9 mouse cellular contexts compared by ENCODE assay signal in genomic region chr10:41004044-41004689, GRCm38 (mm10).
DNase-seq lines count a peak whose midpoint lies in the region; ATAC-seq and TF ChIP-seq lines count a peak whose summit lies in the region.
"Had no signal": no experiment of that assay in that cellular context is flagged by ENCODE, and none has a peak within 500 bp of the region (broad histone marks: within the 10 kb centered on the region; RNA-seq: fewer than 3 reads in every experiment).

No protein-coding gene starts in this region.

- peak; percentile 70 to 98 (median 76) for TF ChIP-seq CTCF in MEL (IDR thresholded peaks at IDR 0.05 in 2 of 3, conservative IDR thresholded peaks at IDR 0.05 in 1 of 3; ENCODE audit: control insufficient read depth in 1 of 3, insufficient read depth in 1 of 3, low read depth in 2 of 3, low read length in 3 of 3, poor library complexity in 1 of 3, severe bottlenecking in 1 of 3)
- peak; percentile 94 for TF ChIP-seq CTCF in layer of hippocampus, adult 2 months (conservative IDR thresholded peaks at IDR 0.05)

- no peaks in the 10 kb centered on the region; a peak in 1 of 4 replicates for H3K27me3 ChIP-seq in MEL (ENCODE audit: control insufficient read depth in 1 of 2, insufficient read depth in 2 of 2, low read length in 2 of 2)
- H3K27me3 ChIP-seq in forebrain, embryonic 15.5 days = no peaks in the 10 kb centered on the region
- H3K27me3 ChIP-seq in hindbrain, embryonic 10.5 days (ENCODE audit: insufficient read depth, poor library complexity, severe bottlenecking) = no peaks in the 10 kb centered on the region
- H3K27me3 ChIP-seq: limb, embryonic 15.5 days had no signal

- no peak overlapping the region for H3K9ac ChIP-seq in MEL (ENCODE audit: control insufficient read depth, low read depth, low read length, poor library complexity, severe bottlenecking)
- no peak overlapping the region for H3K9ac ChIP-seq in forebrain, embryonic 15.5 days (replicated peaks)
- H3K9ac ChIP-seq: limb, embryonic 15.5 days had no signal

- 30% methylated on average over 7 of the region's 7 CpGs for WGBS in forebrain, embryonic 15.5 days
- 27% methylated on average over 7 of the region's 7 CpGs for WGBS in hindbrain, embryonic 10.5 days

- peak in 1 of 2 experiments; percentile 27; a peak in 2 of 4 replicates for TF ChIP-seq EP300 in MEL (IDR thresholded peaks at IDR 0.05; ENCODE audit: low read depth in 1 of 2, low read length in 2 of 2)

- no peak overlapping the region for H3K4me2 ChIP-seq in forebrain, embryonic 15.5 days (replicated peaks)
- H3K4me2 ChIP-seq: limb, embryonic 15.5 days had no signal

- peaks cover 0 to 10% of the 10 kb centered on the region in 2 experiments; a peak in 2 of 4 replicates for H3K4me1 ChIP-seq in MEL (ENCODE audit: control insufficient read depth in 1 of 2, insufficient read depth in 2 of 2, low read length in 2 of 2)
- no peaks in the 10 kb centered on the region for H3K4me1 ChIP-seq in forebrain, embryonic 15.5 days
- no peaks in the 10 kb centered on the region; the same call in 1 of the 2 replicates for H3K4me1 ChIP-seq in hindbrain, embryonic 10.5 days (replicated peaks)
- H3K4me1 ChIP-seq: limb, embryonic 15.5 days had no signal

- no peak overlapping the region for H3K4me3 ChIP-seq in MEL (ENCODE audit: control insufficient read depth in 1 of 2, insufficient read depth in 1 of 2, low read depth in 2 of 2, low read length in 2 of 2)
- no peak overlapping the region for H3K4me3 ChIP-seq in forebrain, embryonic 15.5 days
- H3K4me3 ChIP-seq in hindbrain, embryonic 10.5 days = no peak overlapping the region
- H3K4me3 ChIP-seq in layer of hippocampus, adult 2 months = no peak overlapping the region
- H3K4me3 ChIP-seq: limb, embryonic 15.5 days had no signal

- peak; percentile 97 for TF ChIP-seq RAD21 in MEL (IDR thresholded peaks at IDR 0.05; ENCODE audit: low read depth, low read length)

- TF ChIP-seq POLR2A in MEL (IDR thresholded peaks at IDR 0.05; ENCODE audit: control insufficient read depth in 1 of 2, insufficient read depth in 1 of 2, low read depth in 1 of 2, low read length in 2 of 2, poor library complexity in 1 of 2) = no peak

- ATAC-seq in forebrain, embryonic 15.5 days (replicated peaks) = peak; percentile 95

- DNase-seq in MEL (ENCODE audit: low read depth, low spot score) = peak; percentile 85
- peak; percentile 74 for DNase-seq in cerebellum, adult 11-12 months
- peak; percentile 77 for DNase-seq in hindbrain, embryonic 10.5 days (ENCODE audit: low spot score)
- DNase-seq in layer of hippocampus, adult 2 months (ENCODE audit: low spot score in 2 of 2) = peak; percentile 77 to 85
- DNase-seq in lung, adult 18-20 months = peak; percentile 54 to 76
- peak; percentile 46 for DNase-seq in ovary, postnatal 36 days (ENCODE audit: low spot score)
- peak; percentile 14 to 28 for DNase-seq in thymus, postnatal 36 days

- peaks cover 0 to 3% of the 10 kb centered on the region in 2 experiments; a peak in 2 of 4 replicates for H3K36me3 ChIP-seq in MEL (ENCODE audit: control insufficient read depth in 1 of 2, insufficient read depth in 2 of 2, low read length in 2 of 2)
- no peaks in the 10 kb centered on the region for H3K36me3 ChIP-seq in forebrain, embryonic 15.5 days
- H3K36me3 ChIP-seq in hindbrain, embryonic 10.5 days = no peaks in the 10 kb centered on the region
- H3K36me3 ChIP-seq: limb, embryonic 15.5 days had no signal

- no peaks in the 10 kb centered on the region for H3K79me2 ChIP-seq in MEL (ENCODE audit: control insufficient read depth, insufficient read depth, low read length, poor library complexity)

- H3K9me3 ChIP-seq in MEL (replicated peaks; ENCODE audit: insufficient read depth, low read length) = no peaks in the 10 kb centered on the region
- no peaks in the 10 kb centered on the region for H3K9me3 ChIP-seq in forebrain, embryonic 15.5 days
- no peaks in the 10 kb centered on the region for H3K9me3 ChIP-seq in hindbrain, embryonic 10.5 days
- H3K9me3 ChIP-seq: limb, embryonic 15.5 days had no signal

- no peak overlapping the region for H3K27ac ChIP-seq in MEL (ENCODE audit: control insufficient read depth, low read depth, low read length)
- no peak overlapping the region for H3K27ac ChIP-seq in forebrain, embryonic 15.5 days (replicated peaks)
- no peak overlapping the region for H3K27ac ChIP-seq in hindbrain, embryonic 10.5 days
- H3K27ac ChIP-seq in layer of hippocampus, adult 2 months = no peak overlapping the region
- H3K27ac ChIP-seq: limb, embryonic 15.5 days had no signal

TF ChIP-seq in MEL, 35 proteins besides CTCF, POLR2A, EP300 and RAD21:
- no peak for TF ChIP-seq SIN3A (IDR thresholded peaks at IDR 0.05; ENCODE audit: low read length)
- TF ChIP-seq HCFC1 (IDR thresholded peaks at IDR 0.05; ENCODE audit: low read depth, low read length) = no peak
- peak; percentile 100 for TF ChIP-seq MXI1 (IDR thresholded peaks at IDR 0.05; ENCODE audit: low read depth, low read length)
- no peak for TF ChIP-seq KAT2A (conservative IDR thresholded peaks at IDR 0.05; ENCODE audit: low read depth, low read length)
- TF ChIP-seq SMC3 (IDR thresholded peaks at IDR 0.05; ENCODE audit: low read depth, low read length) = peak; percentile 95
- no peak for TF ChIP-seq TBP (IDR thresholded peaks at IDR 0.05; ENCODE audit: low read depth, low read length)
- TF ChIP-seq MAZ (IDR thresholded peaks at IDR 0.05; ENCODE audit: low read depth, low read length) = no peak
- peak; percentile 89 for TF ChIP-seq ZC3H11A (IDR thresholded peaks at IDR 0.05; ENCODE audit: low read depth, low read length)
- no peak for TF ChIP-seq MYB (IDR thresholded peaks at IDR 0.05; ENCODE audit: low read depth, low read length)
- TF ChIP-seq USF1 (IDR thresholded peaks at IDR 0.05; ENCODE audit: low read depth, low read length) = 0 out of 2 replicates have a peak, but pooled peaks have one; percentile 20
- no peak for TF ChIP-seq MAX (IDR thresholded peaks at IDR 0.05; ENCODE audit: low read length)
- TF ChIP-seq MEF2A (IDR thresholded peaks at IDR 0.05; ENCODE audit: extremely low read depth, insufficient replicate concordance, low read depth, low read length, poor library complexity, severe bottlenecking) = no peak
- no peak for TF ChIP-seq ZKSCAN1 (IDR thresholded peaks at IDR 0.05; ENCODE audit: low read depth, low read length)
- 0 out of 2 replicates have a peak, but pooled peaks have one; percentile 2 for TF ChIP-seq GATA1 (IDR thresholded peaks at IDR 0.05; ENCODE audit: low read depth, low read length)
- TF ChIP-seq ELF1 (IDR thresholded peaks at IDR 0.05; ENCODE audit: low read depth, low read length) = no peak
- no peak for TF ChIP-seq UBTF (IDR thresholded peaks at IDR 0.05; ENCODE audit: borderline replicate concordance, insufficient read depth, low read depth, low read length)
- TF ChIP-seq CHD2 (IDR thresholded peaks at IDR 0.05; ENCODE audit: low read length) = no peak
- no peak for TF ChIP-seq ZMIZ1 (IDR thresholded peaks at IDR 0.05; ENCODE audit: low read depth, low read length)
- TF ChIP-seq ZNF384 (IDR thresholded peaks at IDR 0.05; ENCODE audit: low read depth, low read length) = no peak
- TF ChIP-seq GABPA (IDR thresholded peaks at IDR 0.05; ENCODE audit: low read depth, low read length) = no peak
- no peak for TF ChIP-seq TAL1 (IDR thresholded peaks at IDR 0.05; ENCODE audit: low read length)
- TF ChIP-seq MAFK (IDR thresholded peaks at IDR 0.05; ENCODE audit: borderline replicate concordance, low read depth, low read length) = no peak
- no peak for TF ChIP-seq BHLHE40 (IDR thresholded peaks at IDR 0.05; ENCODE audit: borderline replicate concordance, low read depth, low read length)
- no peak for TF ChIP-seq CHD1 (IDR thresholded peaks at IDR 0.05; ENCODE audit: low read depth, low read length)
- TF ChIP-seq ETS1 (IDR thresholded peaks at IDR 0.05; ENCODE audit: low read depth, low read length) = no peak

Comparison
In these comparisons a context has a peak if more than half of its experiments do, and no peak if none do; other contexts are left out.
1. DNase-seq: peak in every context shown above with its lines; median percentile 85 in MEL; 81 in layer of hippocampus, adult 2 months; 77 in hindbrain, embryonic 10.5 days; 74 in cerebellum, adult 11-12 months; 65 in lung, adult 18-20 months; 46 in ovary, postnatal 36 days; 21 in thymus, postnatal 36 days.